Mouse (Mus musculus): ENCODE data around the gene Rpl23. TPM values are rescaled to one million over a fixed set of nuclear protein-coding genes. Genes with fewer than 3 reads are reported as not detected.

Gene Rpl23
- total RNA-seq, 2 experiments from 2014 or later = 793 to 832 TPM

Small RNAs within 50 kb of the gene (microRNA-seq; reads per million reads assigned to microRNA genes)
- gene Mir8102 = 0 reads per million in 2 experiments

Other genes starting within 250 kb of the Rpl23 start
- 1 to 10 TPM; 1.1 to 1.4 TPM for gene Srcin1, start 206.3 kb downstream of the Rpl23 start, total RNA-seq (2021)
- gene Epop, start 152.7 kb downstream of the Rpl23 start, total RNA-seq (2021) = under 1 TPM; 0.59 to 0.68 TPM
- gene Mllt6, start 119.0 kb downstream of the Rpl23 start, total RNA-seq (2021) = 10 to 100 TPM; 32.2 to 32.4 TPM
- 10 to 100 TPM; 84.5 to 99.4 TPM for gene Cisd3, start 96.6 kb downstream of the Rpl23 start, total RNA-seq (2021)
- gene Pcgf2, start 81.9 kb downstream of the Rpl23 start, total RNA-seq (2021) = 10 to 100 TPM; 11.9 to 18.6 TPM
- 100 to 1,000 TPM; 174 to 190 TPM for gene Psmb3, start 79.0 kb downstream of the Rpl23 start, total RNA-seq (2021)
- gene Pip4k2b, start 37.7 kb downstream of the Rpl23 start, total RNA-seq (2021) = 10 to 100 TPM; 46.8 to 49.7 TPM
- gene Cwc25, start 15.9 kb downstream of the Rpl23 start, total RNA-seq (2021) = 1 to 10 TPM; 8.4 to 9.7 TPM
- not detected for gene 1700001P01Rik, start 6.5 kb downstream of the Rpl23 start, total RNA-seq (2021)
- 10 to 100 TPM; 46.3 to 68.4 TPM for gene Lasp1, start 16.6 kb upstream of the Rpl23 start, total RNA-seq (2021)
- 1 to 10 TPM in 1 of 2 experiments, under 1 TPM in 1; 0.95 to 1.1 TPM for gene B230217C12Rik, start 58.3 kb upstream of the Rpl23 start, total RNA-seq (2021)
- under 1 TPM; 0.31 to 0.56 TPM for gene Fbxo47, start 101.7 kb upstream of the Rpl23 start, total RNA-seq (2021)
- 10 to 100 TPM in 1 of 2 experiments, 1 to 10 TPM in 1; 8.3 to 10.7 TPM for gene Plxdc1, start 204.0 kb upstream of the Rpl23 start, total RNA-seq (2021)
- 1 to 10 TPM in 1 of 2 experiments, under 1 TPM in 1; 0.82 to 1.8 TPM for gene Arl5c, start 213.7 kb upstream of the Rpl23 start, total RNA-seq (2021)
- 100 to 1,000 TPM; 313 to 347 TPM for gene Cacnb1, start 240.6 kb upstream of the Rpl23 start, total RNA-seq (2021)
- gene Rpl19, start 244.3 kb upstream of the Rpl23 start, total RNA-seq (2021) = 100 to 1,000 TPM; 848 to 925 TPM

Data from gastrocnemius, postnatal 10 days (tissue).